Mouse (Mus musculus): ENCODE measurements around the gene Akap6.

The Akap6 gene

DNA sequence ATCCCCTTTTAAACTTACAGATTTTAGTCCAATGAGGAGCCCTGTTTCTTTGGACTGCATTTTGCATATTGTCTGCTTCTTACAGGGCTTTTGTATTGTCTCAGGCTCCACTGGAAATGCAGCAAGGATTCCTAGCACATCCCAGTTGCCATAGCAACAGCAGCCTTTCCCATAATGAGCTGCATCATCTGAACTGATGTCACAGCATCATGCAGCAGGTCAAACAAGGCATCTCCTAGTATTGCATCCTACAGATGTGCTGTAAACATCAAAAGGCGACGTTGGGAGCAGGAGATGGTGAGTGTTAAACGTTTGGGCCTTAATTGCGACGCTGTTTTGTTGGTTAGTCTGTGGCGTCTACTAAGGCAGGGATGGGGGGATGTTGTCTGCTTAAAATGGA lies at the start of gene Akap6:
Gene Akap6 (plus strand): TSS at position 238 of the 400 bp plus-strand sequence.
- peak; percentile 90 for DNase-seq

DNA sequence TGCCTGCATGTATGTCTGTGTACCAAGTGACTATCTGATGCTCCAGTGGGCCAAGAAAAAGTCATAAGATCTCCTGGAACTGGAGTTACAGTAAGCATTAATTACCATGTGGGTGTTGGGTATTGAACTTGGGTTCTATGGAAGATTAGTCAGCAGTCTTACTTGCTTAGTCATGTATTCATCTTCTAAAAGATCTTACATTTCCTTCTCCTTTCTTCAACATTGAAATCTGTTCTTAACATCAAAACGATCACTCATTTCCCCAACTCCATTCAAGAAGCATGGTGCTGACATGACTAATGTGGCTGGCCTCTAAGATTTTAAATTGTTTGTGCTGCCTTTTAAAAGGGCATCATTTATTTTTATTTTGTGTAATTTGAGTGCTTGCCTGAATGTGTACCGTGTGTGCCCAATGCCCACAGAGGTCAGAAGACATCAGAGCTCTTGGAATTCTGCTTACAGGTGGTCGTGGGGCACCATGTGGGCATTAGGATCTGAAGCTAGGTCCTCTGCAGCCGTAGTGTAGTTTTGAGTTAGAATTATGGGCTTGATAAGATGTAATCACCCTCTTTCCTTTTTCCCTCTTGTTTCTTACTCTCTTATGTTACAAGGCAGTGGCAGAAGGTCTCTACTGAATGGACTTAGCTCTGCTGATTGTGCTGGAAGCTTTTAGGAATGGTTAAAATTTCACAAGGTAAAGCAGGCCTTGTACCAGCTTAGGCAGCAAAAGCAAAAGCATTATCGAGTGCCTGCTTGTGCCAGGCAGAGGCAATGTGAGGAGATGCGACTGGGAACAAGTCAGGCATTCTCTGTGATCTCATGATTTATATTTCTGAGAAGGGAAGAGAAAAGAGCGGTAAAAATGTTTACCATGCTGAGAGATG lies 36.0 kb upstream of the Akap6 start:
- DNase-seq: no peak

DNA sequence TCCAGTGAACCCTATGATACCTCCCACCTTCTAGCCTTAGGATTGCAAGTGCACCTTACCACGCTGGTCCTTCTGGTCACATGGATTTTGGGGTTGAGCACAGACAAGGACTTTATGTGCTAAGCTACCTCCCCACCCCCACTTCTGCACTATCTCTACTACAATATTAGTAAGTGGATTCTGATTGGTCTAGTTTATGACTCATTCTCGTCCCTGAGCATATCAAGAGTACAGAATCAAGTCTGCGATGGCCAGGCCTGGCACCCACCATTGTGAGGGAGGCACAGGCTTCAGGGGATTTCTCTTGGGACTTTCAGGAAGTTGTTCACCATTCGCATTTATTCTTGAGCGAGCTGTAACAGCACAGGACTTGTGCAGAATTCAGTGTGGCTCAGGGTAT lies 34.2 kb upstream of the Akap6 start:
- DNase-seq: no peak

DNA sequence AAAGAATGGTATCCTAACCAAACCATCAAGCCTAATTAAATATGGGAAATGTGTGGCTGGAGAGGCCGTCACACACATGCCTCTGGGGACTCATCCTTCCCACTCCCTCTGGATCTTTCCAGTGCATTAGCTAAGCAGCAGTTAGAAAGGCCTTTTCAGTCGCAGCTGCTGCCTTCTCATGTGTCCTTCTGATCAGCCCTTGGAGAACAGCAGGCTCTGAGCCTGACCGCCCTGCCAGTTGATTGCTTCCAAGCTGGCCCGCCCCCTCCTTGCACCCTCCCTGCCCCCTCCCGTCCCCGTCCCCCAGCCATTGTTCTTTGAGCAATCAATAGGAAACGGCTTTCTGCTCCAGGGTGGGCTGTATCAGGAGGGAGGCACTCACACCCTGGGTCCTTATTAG lies 27.7 kb upstream of the Akap6 start:
- DNase-seq: peak; percentile 4

DNA sequence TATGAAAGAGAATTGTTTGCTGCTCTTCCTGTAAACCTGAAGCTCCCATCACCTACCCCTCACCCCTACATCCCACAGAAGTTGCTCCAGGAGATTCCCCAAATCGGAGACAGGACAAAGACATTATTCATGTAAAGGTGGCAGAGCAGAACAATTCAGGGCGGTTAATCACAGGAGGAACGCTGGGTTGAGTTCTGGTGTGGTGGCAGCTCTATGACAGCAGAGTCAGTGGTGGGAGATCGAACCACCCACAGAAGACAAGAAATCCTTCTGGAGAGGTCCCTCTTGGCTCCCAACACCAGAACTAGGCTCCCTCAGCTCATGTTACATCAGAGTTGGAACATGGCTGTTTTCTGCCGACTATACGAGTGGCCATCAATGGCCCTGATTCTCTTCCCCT lies 27.2 kb upstream of the Akap6 start:
- DNase-seq: no peak

DNA sequence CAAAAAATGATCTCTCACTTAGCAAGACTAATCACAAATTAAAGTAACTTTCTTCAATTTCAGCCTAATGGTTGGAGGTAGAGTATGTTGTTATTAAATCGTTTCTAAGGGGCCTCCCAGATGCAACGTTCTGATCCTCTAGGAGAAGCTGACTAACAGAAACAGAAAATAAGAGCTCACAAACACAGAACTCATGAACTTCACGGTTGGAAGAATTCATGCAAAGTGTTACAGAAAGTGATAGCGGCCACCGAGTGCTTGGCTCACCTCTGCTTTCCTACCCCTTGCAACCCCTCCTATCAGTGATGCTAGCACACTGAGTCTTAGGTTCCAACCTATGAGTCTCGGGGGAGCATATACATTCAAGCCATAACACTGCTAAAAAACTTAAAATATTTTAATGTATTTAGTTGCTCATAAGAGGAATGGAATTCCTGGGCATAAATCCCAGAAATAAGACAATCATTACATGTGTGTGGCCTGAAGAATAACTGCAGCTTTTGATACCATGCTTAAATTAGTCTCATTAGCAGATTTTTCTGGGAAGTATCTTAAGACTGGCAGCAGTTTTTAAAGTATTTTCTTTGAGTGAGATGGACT lies 25.7 kb upstream of the Akap6 start:
- no peak for DNase-seq

DNA sequence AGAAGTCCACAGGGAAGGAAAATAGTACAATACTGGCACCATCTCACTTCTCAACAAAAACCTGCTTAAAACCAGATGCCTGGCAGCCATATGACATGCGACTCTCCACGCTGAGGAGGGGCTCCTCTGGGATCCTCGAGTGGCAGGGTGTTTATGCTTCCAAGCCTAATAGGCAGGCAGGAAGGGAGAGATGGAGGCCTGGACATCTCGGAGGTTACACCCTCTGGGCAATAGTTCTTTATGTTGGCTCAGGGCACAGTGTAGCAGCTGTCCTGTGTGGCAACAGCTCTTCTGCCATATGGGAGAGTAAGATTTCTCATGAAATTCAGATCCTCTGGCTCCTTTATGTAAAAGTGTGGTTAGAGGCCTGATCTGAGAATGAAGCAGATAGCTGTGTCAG lies 24.2 kb upstream of the Akap6 start:
- DNase-seq: no peak

DNA sequence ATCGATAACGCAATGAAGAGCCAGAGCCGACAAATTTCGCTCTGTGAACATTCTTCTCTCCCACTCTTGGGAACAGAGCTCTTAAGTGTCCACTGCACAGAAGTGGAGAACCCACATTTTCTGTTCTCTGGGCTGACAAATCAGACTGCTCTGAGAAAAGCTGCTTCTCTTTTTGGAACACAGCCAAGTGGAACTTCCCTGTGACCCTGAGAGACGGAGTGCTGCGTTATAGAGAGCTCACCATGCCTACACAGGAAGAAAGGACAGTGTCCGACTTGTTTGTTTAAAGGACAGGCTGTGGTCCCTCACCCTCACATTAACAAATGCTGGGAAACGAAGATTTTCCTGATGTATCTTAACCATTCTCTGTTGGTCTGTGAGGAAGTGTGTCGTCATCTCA lies 11.8 kb upstream of the Akap6 start:
- no peak for DNase-seq

DNA sequence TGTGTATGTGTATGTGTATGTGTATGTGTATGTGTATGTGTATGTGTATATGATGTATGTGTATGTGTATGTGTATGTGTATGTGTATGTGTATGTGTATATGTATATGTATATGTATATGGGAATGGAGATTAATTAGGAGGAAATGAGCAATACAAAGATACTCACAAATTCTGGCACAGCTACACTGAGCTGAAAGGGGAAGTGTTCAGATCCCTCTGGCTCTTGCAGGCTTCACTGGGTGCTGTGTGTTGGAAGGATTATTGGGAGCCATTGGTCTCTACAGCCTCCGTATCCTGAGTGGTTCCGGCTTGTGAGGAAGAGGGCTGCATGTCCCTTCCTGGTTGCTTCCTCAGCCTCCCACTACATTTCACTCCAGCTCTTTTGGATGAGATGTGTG lies 10.5 kb upstream of the Akap6 start:
- DNase-seq: no peak

DNA sequence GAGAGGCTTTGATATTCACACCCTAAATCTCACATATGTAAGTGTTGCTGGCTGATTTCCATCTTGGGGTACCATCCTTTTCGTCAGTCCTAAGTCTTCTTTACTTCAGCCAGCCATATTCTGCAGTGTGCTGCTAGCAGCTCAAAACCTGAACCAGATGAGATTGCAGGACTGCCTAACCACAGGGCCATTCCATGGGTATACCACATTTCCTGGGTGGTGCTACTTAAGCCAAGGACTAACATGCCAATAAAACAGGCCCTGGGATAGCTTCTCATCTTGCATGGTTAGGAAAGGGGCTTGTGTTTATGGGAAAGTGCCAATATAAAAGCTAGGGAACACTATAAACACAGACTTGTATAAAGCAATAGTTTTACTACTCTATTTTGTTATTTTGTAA lies 7.6 kb upstream of the Akap6 start:
- DNase-seq: no peak

DNA sequence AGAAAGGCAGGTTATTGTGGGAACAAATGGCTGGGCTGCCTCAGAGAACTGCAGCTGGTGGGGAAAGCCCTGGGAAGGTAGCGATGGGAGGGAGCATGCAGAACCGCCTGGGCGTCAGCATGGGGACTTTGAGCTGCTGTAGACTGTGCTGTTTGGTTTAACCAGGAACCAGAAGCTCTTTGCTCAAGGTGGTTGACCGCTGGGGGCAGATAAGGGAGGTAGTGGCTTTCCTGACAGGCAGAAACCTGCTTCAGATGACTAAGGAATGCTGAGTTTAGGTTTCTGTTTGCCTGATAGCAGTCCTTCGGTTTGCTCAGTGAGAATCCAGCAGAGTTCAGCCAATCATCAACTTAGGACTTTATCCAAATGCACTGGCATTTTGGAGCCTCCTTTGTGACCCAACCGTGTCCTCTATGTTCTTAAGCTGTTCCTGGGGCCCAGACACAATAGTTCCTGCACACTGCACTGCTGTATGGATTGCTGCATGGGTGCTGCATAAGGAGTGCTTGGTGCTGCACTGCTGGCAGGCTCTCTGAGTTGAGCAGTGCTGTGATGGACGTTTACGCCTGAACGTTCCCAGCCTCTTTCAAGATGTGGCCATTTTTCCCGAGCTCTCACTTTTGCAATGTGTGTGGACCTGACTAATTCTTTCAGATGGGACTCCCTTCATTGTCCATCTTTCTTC lies 6.8 kb upstream of the Akap6 start:
- DNase-seq: no peak

DNA sequence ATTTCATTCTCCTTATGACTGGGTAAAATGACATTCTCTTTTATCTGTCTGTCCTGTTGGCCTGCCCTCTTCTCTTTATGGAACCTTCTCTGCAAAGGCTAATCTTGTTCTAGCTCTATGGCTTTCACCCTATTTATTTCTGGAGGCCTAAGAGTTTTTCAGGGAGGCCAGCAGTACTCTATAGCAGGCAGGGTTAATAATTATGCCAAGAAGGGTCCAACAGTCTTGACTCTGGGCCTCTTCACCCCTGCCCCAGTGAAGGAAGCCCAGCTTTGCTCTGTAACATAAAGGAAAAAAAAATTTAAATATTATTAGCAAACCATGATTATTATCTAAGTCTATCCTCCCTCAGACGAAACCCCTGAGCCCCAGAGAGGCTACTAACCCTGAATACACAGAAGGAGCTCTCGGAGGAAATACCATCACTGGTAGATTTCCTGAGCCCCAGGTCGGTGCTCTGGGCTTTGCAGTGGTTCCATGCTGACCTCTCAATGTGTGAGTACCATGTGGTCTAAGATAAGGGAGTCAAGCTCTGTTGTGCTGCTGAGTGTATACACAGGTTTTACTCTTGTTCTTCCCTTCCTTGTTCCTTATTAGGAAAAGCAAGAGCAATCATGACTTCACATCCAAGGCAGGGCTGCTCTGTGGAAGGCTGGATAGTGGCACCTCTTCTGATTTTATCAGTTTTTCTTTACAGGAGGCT lies 1.6 kb upstream of the Akap6 start:
- DNase-seq: no peak

DNA sequence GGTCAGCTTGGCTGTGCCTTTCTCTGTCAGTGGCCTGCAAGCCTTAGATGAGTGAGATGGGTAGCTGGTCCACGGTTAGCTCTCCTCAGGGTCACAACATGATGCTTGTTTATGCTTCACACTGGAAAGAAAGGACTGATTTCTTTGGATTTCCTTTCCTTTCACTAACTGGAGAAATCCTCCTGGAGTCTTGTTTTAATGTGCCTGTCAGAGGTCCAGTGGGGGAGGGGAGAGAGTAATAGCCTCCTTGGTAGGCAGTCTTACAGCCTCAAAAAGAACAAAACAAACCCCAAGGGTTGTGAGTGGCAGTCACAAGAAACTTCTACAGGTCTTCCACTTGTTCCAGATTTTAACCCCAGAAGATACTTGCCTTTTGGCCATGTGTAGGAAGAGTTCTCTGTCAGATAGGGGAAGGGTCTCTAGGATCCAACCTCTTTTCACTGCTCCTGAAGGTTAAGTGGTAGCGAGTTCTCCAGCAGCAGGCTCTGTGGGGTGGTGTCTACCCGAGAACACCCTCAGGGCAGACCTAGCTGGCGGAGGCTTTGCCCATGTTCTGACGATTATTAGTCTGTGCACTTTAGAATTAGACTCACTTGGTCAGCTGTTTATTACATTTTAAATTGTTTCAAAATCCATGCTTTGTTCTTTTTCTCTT lies 780 bp upstream of the Akap6 start:
- no peak for DNase-seq

DNA sequence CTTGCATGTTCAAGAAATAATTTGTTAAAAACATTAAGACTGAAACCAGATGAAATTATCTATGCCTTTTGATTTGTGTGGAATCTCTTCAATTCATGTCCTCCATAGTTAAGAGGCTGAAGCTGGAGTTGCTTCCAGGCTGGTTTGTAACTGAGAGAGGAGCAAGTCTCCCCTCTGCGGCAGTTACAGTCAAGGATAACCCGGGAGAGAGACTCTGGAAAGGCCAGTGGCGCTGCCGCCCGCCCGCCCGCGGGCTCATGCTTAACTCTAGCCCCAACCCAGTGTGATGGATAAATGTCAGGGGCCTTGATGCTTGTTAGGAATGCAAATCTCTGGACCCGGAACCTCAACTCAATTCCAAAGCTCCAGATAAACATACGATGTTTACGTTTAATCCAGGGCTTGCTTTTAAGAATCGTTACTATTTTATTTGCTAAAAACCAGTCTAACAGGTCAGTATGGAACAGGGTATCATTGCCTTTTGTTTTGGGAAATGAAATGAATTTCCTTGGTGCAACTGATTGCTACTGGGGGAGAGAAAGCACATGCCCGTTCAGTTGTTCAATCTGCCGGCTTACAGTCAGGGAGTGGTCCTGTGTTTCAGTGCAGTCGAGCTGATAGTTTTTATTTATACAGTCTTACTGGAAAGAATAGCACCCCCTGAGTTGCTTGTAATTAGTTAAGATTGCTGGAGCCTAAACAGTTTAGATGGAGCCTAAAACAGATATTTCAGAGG lies 946 bp downstream of the Akap6 start:
- DNase-seq: peak; percentile 37

DNA sequence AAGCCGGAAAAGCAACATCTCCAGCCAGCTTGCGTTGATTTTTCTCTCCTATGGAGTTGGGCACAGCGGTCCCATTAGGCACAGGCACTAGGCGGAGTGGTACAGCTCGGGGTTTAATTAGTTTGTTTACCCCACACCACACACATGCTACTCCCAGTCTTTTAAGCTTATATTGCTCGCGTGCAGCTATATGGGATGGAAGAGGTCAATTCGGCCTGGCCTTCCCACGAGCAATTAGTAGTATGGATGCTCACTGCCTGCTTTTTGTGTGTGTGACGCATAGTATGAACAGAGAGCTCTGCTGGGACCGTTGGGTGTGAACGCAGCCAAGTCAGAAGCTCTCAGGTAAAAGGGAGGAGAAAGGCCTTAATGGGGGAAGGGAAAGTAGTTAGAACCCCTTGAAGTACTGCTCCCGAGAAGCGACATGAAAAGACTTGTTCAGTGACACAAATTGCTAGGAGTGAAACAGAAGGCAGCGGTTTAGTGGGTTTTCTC lies 1.6 kb downstream of the Akap6 start:
- DNase-seq: peak; percentile 28

DNA sequence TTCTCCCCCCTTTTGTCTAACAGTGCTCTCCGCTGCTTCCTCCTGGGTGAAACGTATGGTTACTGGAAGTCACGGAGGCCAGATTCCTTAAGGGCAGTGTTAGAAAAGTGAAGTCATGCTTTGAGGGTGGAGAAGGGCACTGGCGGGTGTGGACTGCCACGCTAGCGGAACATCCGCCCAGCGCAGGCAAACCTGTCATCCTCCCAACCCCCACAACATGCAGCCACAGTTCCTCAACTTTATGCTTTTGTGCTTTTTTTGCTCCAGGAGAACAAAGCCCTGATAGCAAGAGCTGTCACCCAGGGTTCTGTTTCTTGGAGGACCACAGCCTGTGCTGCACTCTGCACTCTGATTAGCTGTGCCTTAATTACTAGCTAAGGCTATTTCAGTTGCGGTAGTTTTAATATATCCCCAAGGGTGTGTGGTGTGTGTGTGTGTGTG lies 2.0 kb downstream of the Akap6 start:
- DNase-seq: peak; percentile 31

DNA sequence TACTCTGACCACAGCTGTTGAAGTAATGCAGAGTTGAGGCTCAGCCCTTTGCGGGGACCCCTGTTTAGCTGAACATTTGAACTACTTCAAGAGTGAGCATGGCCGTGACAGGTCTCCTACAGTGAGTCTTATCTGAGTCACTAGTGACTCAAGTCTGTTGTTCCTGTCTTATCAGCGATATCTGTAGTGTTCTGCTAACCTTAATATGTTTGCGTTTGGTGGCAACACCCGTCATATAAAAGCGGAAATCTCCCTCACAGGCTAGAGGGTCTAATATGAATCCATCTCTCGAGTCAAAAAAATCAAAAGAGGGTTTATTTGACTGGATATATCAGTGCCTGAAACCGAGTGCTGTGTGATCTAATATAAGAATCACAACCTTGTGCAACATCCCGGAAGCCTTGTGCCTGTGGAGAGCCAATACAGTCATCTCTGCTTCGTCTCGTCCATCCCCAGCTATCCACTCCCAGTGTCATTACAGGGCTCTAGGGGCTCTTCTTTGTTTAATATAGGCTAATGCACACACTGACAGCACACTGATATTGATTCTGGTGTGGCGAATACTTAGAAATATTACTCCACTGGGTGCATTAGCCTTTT lies 3.3 kb downstream of the Akap6 start:
- no peak for DNase-seq

DNA sequence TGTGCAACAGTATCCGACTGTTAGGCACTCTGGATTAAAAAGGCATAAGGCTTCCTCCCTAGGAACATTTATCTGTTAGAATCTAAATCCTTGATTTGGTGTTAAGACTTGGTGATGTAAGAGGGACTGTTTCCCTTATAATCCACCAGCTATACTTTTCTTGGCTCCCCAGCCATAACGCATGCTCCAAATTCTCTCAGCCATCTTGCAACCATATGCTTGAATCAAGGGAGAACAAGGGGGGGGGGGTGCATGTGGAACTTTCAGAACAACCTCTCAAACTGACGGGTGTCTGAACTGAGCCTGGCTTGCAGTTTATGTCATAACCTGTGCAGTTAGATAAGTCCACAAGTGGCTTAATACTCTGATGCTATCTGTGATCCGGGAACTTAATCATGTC lies 4.9 kb downstream of the Akap6 start:
- DNase-seq: no peak

DNA sequence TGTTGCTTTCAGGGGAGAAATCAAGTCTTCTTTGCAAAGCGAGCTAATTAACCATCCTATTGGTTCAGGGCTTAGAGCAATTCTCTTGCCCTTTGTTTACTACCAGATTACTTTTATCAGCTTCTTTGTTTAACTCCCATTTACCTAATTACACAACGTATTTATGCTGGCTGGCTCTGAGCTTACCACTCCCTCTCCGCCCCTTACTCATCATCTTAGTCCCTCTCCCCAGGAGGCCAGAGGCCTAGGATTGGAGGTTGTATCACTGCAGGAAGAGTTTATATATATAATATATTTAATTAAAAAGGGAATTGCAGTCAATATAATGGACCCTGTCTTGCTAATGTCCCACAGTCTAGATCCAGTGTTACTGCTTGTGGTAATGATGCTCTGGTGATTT lies 5.6 kb downstream of the Akap6 start:
- no peak for DNase-seq

DNA sequence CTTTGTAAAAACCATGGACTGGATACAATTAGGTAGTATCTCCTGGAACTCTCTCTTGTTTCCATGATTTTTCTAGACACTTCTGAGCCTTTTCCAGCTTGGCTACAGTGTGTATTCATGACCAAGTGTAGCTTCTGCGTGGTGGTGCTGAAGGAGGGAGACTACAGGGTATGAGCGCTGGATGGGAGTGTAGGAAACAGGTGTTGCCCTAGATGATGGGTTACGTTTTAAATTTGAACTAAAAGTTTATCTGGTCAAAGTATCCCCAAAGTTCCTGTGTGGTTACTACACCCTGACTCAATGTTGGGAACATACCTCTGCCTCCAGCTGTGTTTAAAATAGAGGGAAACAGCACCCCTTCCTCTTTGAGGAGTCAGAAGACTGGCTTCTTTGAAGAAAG lies 12.2 kb downstream of the Akap6 start:
- DNase-seq: no peak

DNA sequence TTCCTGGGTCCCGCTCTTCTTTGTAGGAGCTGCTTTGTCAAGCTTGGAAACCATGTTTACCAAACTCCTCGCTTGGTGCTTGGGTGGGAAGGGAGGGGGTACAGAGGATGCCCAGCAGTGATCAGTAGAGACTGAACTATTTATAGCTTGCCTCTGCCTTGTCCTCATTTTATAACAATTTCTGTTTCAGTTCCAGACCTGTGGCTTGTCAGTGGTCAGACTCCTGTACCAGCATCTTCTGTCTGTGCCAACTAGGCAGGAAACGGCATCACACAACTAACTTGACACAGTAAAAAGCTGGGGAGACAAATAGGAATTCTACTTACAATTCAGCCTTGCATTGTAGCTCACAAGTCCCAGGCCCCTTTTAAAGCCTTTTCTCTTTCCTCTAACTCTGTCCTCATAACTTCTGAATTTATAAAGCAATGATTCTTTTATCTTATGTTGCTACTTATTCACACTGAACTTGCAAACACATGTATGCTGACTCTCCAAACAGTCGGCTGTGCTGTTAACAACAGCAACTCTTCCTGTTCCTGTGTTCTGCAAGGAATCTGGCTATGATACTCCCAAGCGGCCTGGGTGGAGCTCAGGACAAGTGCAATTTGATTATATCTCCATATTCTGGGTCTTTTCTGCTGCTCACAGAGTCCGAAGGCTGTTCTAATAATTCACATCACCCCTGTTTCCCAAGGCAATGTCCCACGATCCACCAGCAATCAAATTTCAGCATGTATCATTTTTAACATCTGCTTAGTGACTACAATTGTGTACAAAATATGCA lies 12.9 kb downstream of the Akap6 start:
- no peak for DNase-seq

Data from right cerebral cortex, adult 18-20 months (tissue).